Mouse (Mus musculus) gastrocnemius, postnatal 14 days (tissue): ENCODE data around the gene Gabra4. TPM values are rescaled to one million over a fixed set of nuclear protein-coding genes. Genes with fewer than 3 reads are reported as not detected.
"Not testable (repeated sequence)": the region's sequence is repeated elsewhere in the genome, so short reads cannot be mapped to it uniquely, and the experiment has no call there.

Experiments used
- DNase-seq: peaks from one replicate; pipeline ENCODE4 v3.0.0; 2021; ENCODE audit warnings: mixed read lengths
- intact Hi-C: fragments of 180-260 bp; cut with DNase I; formaldehyde crosslinking; loops from one replicate; pipeline ENCODE4 v1.15.1; 2025; ENCODE audit warnings: low total_unique reads
- total RNA-seq, 2 experiments: library from RNA; stranded (reverse); gene quantifications; 2 replicates each; pipeline ENCODE4 v1.2.3; 2021

The Gabra4 gene
- total RNA-seq, 2 experiments from 2014 or later: 0.07 to 0.53 TPM

GRCm38 (mm10) chr5:71548079-71548478 lies 110.0 kb downstream of the Gabra4 start, which contains the start of gene Cox7b2:
Gene Cox7b2 (minus strand): TSS chr5:71548205.
- intact Hi-C loops: no loop called here
- DNase-seq: no peak

- intact Hi-C loops: no loop called here
- DNase-seq: no peak
These were observed 112.6 kb downstream of the Gabra4 start for GRCm38 (mm10) chr5:71545554-71545953.

- intact Hi-C loops, DNase-seq: not testable (repeated sequence)
These were observed 132.6 kb downstream of the Gabra4 start for GRCm38 (mm10) chr5:71525486-71525885.

Other genes starting within 250 kb of the Gabra4 start
- not detected for gene Cox7b2, start 110.1 kb downstream of the Gabra4 start, total RNA-seq
- under 1 TPM in 1 of 2 experiments, not detected in 1; 0.02 TPM for gene Gabrb1, start 195 bp downstream of the Gabra4 start, total RNA-seq